Mouse (Mus musculus): Measurements from ENCODE around the gene Ankrd27. TPM values are rescaled to one million over a fixed set of nuclear protein-coding genes. Genes with fewer than 3 reads are reported as not detected.
A peak's percentile ranks its signal among the peaks of the same experiment; 100 is the strongest.

Ankrd27 gene
- polyA plus RNA-seq (2015; fragmentation: Nextera tagmentation; extraction: Ambion mirVana): 16.8 and 21.3 TPM in 2 replicates

- peak within 1 kb of the TSS; percentile 78 for H3K27ac ChIP-seq (replicated peaks)
- no peaks in the 10 kb centered on the region for H3K9me3 ChIP-seq (replicated peaks)
- WGBS: under 1% methylated on average over 49 of the region's 49 CpGs
- peaks cover 38% of the 10 kb centered on the region for H3K27me3 ChIP-seq (replicated peaks)
- H3K36me3 ChIP-seq: no peaks in the 10 kb centered on the region
- H3K4me1 ChIP-seq: peaks cover 37% of the 10 kb centered on the region
- ATAC-seq (ENCODE audit: low FRiP score): peak; percentile 98
- peak within 1 kb of the TSS; percentile 89 for H3K4me3 ChIP-seq (replicated peaks)
- H3K4me2 ChIP-seq: peak within 1 kb of the TSS; percentile 100
- peak within 1 kb of the TSS; percentile 84 for H3K9ac ChIP-seq (replicated peaks)
Measured at GRCm38 (mm10) chr7:35586055-35586905, at the start of gene Ankrd27. Ankrd27 (plus strand) TSS chr7:35586244.

- no peak for ATAC-seq (ENCODE audit: low FRiP score)
- Histone ChIP-seq H3K4me2 (no peak within 1 kb of the TSS), H3K4me1 (no peaks in the 10 kb centered on the region), H3K27ac (replicated peaks) (no peak within 1 kb of the TSS), H3K27me3 (replicated peaks) (no peaks in the 10 kb centered on the region), H3K9ac (replicated peaks) (no peak within 1 kb of the TSS), H3K4me3 (replicated peaks) (no peak within 1 kb of the TSS), H3K36me3 (no peaks in the 10 kb centered on the region), H3K9me3 (replicated peaks) (peaks cover 4% of the 10 kb centered on the region; the same call in 1 of the 2 replicates)
- 93% methylated on average over 17 of the region's 17 CpGs for WGBS
Measured at GRCm38 (mm10) chr7:35537562-35537961, 48.5 kb upstream of the Ankrd27 start, which contains the start of gene Tdrd12. Tdrd12 (minus strand) TSS chr7:35537745.

GRCm38 (mm10) chr7:35545881-35546280 lies 40.2 kb upstream of the Ankrd27 start:
- Histone ChIP-seq H3K27me3 (replicated peaks) (no peaks in the 10 kb centered on the region), H3K4me1 (no peaks in the 10 kb centered on the region), H3K4me3 (replicated peaks) (no peak overlapping the region), H3K36me3 (peaks cover 37% of the 10 kb centered on the region), H3K4me2 (no peak overlapping the region), H3K27ac (replicated peaks) (no peak overlapping the region), H3K9ac (replicated peaks) (no peak overlapping the region), H3K9me3 (replicated peaks) (no peaks in the 10 kb centered on the region)
- WGBS: 34% methylated on average over 4 of the region's 4 CpGs
- ATAC-seq (ENCODE audit: low FRiP score): peak; percentile 61

- Histone ChIP-seq H3K4me3 (replicated peaks) (peak overlapping the region; percentile 82), H3K27ac (replicated peaks) (peak overlapping the region; percentile 96; the same call in 1 of the 2 replicates), H3K27me3 (replicated peaks) (no peaks in the 10 kb centered on the region), H3K4me2 (peak overlapping the region; percentile 79), H3K4me1 (peaks cover 18% of the 10 kb centered on the region), H3K9ac (replicated peaks) (no peak overlapping the region; the same call in 1 of the 2 replicates), H3K9me3 (replicated peaks) (no peaks in the 10 kb centered on the region), H3K36me3 (peaks cover 21% of the 10 kb centered on the region)
- 63% methylated on average over 10 of the region's 10 CpGs for WGBS
- ATAC-seq (ENCODE audit: low FRiP score): no peak
Measured at GRCm38 (mm10) chr7:35553751-35554604, 32.1 kb upstream of the Ankrd27 start.

GRCm38 (mm10) chr7:35554605-35555175 lies 31.4 kb upstream of the Ankrd27 start:
- Histone ChIP-seq H3K4me1 (peaks cover 18% of the 10 kb centered on the region), H3K4me2 (peak overlapping the region; percentile 79), H3K27ac (replicated peaks) (peak overlapping the region; percentile 96), H3K36me3 (peaks cover 15% of the 10 kb centered on the region), H3K9ac (replicated peaks) (peak overlapping the region; percentile 92), H3K9me3 (replicated peaks) (no peaks in the 10 kb centered on the region), H3K4me3 (replicated peaks) (peak overlapping the region; percentile 82), H3K27me3 (replicated peaks) (no peaks in the 10 kb centered on the region)
- ATAC-seq (ENCODE audit: low FRiP score): peak; percentile 62
- 4% methylated on average over 28 of the region's 28 CpGs for WGBS

- WGBS: under 1% methylated on average over 90 of the region's 93 CpGs
- Histone ChIP-seq H3K36me3 (peaks cover 7% of the 10 kb centered on the region), H3K9ac (replicated peaks) (peak overlapping the region; percentile 92), H3K9me3 (replicated peaks) (no peaks in the 10 kb centered on the region), H3K27ac (replicated peaks) (peak overlapping the region; percentile 96), H3K4me3 (replicated peaks) (peak overlapping the region; percentile 82), H3K4me1 (peaks cover 18% of the 10 kb centered on the region), H3K4me2 (peak overlapping the region; percentile 79), H3K27me3 (replicated peaks) (no peaks in the 10 kb centered on the region)
- ATAC-seq (ENCODE audit: low FRiP score): peak; percentile 95
Measured at GRCm38 (mm10) chr7:35555224-35556204, 30.5 kb upstream of the Ankrd27 start.

- Histone ChIP-seq H3K9me3 (replicated peaks) (no peaks in the 10 kb centered on the region), H3K9ac (replicated peaks) (peak within 1 kb of the TSS; percentile 92), H3K27ac (replicated peaks) (peak within 1 kb of the TSS; percentile 96), H3K4me3 (replicated peaks) (peak within 1 kb of the TSS; percentile 82), H3K36me3 (peaks cover 2% of the 10 kb centered on the region; the same call in 1 of the 2 replicates), H3K4me1 (peaks cover 18% of the 10 kb centered on the region), H3K4me2 (peak within 1 kb of the TSS; percentile 79), H3K27me3 (replicated peaks) (no peaks in the 10 kb centered on the region)
- ATAC-seq (ENCODE audit: low FRiP score): no peak
- WGBS: 74% methylated on average over 4 of the region's 4 CpGs
Measured at GRCm38 (mm10) chr7:35556205-35556603, 29.8 kb upstream of the Ankrd27 start, which contains the start of gene Nudt19. Nudt19 (minus strand) TSS chr7:35556304.

- H3K4me1 ChIP-seq: peaks cover 18% of the 10 kb centered on the region
- no peaks in the 10 kb centered on the region for H3K9me3 ChIP-seq (replicated peaks)
- H3K9ac ChIP-seq (replicated peaks): no peak overlapping the region
- no peaks in the 10 kb centered on the region for H3K27me3 ChIP-seq (replicated peaks)
- no peak overlapping the region for H3K4me3 ChIP-seq (replicated peaks)
- no peak for ATAC-seq (ENCODE audit: low FRiP score)
- H3K36me3 ChIP-seq: no peaks in the 10 kb centered on the region
- 87% methylated on average over 5 of the region's 5 CpGs for WGBS
- no peak overlapping the region for H3K27ac ChIP-seq (replicated peaks)
- no peak overlapping the region for H3K4me2 ChIP-seq
Measured at GRCm38 (mm10) chr7:35556905-35557304, 29.1 kb upstream of the Ankrd27 start.

GRCm38 (mm10) chr7:35557577-35557976 lies 28.5 kb upstream of the Ankrd27 start:
- WGBS: 85% methylated on average over 3 of the region's 3 CpGs
- Histone ChIP-seq H3K4me1 (peaks cover 18% of the 10 kb centered on the region), H3K27ac (replicated peaks) (no peak overlapping the region), H3K4me3 (replicated peaks) (no peak overlapping the region), H3K27me3 (replicated peaks) (no peaks in the 10 kb centered on the region), H3K4me2 (no peak overlapping the region), H3K9me3 (replicated peaks) (no peaks in the 10 kb centered on the region), H3K36me3 (no peaks in the 10 kb centered on the region), H3K9ac (replicated peaks) (no peak overlapping the region)
- no peak for ATAC-seq (ENCODE audit: low FRiP score)

GRCm38 (mm10) chr7:35558681-35559080 lies 27.4 kb upstream of the Ankrd27 start:
- no peak overlapping the region for H3K9ac ChIP-seq (replicated peaks)
- no peak overlapping the region for H3K27ac ChIP-seq (replicated peaks)
- H3K4me2 ChIP-seq: no peak overlapping the region
- no peaks in the 10 kb centered on the region for H3K27me3 ChIP-seq (replicated peaks)
- H3K4me3 ChIP-seq (replicated peaks): no peak overlapping the region
- H3K36me3 ChIP-seq: no peaks in the 10 kb centered on the region
- WGBS: 59% methylated on average over 2 of the region's 2 CpGs
- ATAC-seq (ENCODE audit: low FRiP score): no peak
- no peaks in the 10 kb centered on the region for H3K9me3 ChIP-seq (replicated peaks)
- H3K4me1 ChIP-seq: peaks cover 15% of the 10 kb centered on the region

Measured in neural tube, embryonic 15.5 days (tissue).